Mouse (Mus musculus) limb, embryonic 14.5 days (tissue): Measurements from ENCODE around the gene Gramd1b. TPM values are rescaled to one million over a fixed set of nuclear protein-coding genes. Genes with fewer than 3 reads are reported as not detected.
A peak's percentile ranks its signal among the peaks of the same experiment; 100 is the strongest.

Experiments used
- ATAC-seq: fragments of 200-750 bp; cut with Nextera tagmentation; 2 replicates; pipeline ENCODE4 v1.8.0; 2017; ENCODE audit warnings: low read depth, moderate number of reproducible peaks, moderate TSS enrichment; ENCODE audit not compliant: low FRiP score
- DNase-seq: peaks from one replicate; pipeline ENCODE4 v3.0.0-alpha.2; 2015; ENCODE audit warnings: low spot score
- H3K27ac ChIP-seq: fragments of 300-500 bp; sonication (generic); replicated peaks from 2 replicates; pipeline ENCODE4 v1.5.1; 2014; ENCODE audit warnings: low read depth, mild to moderate bottlenecking, low read length, moderate library complexity, mixed read lengths
- H3K27me3 ChIP-seq: fragments of 300-500 bp; sonication (generic); 2 replicates; pipeline ENCODE4 v1.6.1; 2014; ENCODE audit warnings: low read length, mixed read lengths; ENCODE audit not compliant: control insufficient read depth, insufficient read depth
- H3K36me3 ChIP-seq: fragments of 300-500 bp; sonication (generic); 2 replicates; pipeline ENCODE4 v1.6.1; 2014; ENCODE audit warnings: mild to moderate bottlenecking, low read length, moderate library complexity, mixed read lengths; ENCODE audit not compliant: control insufficient read depth, insufficient read depth
- H3K4me1 ChIP-seq: fragments of 300-500 bp; sonication (generic); 2 replicates; pipeline ENCODE4 v1.6.1; 2014; ENCODE audit warnings: antibody characterized with exemption, low read length, mixed read lengths; ENCODE audit not compliant: control insufficient read depth, insufficient read depth
- H3K4me2 ChIP-seq: fragments of 300-500 bp; sonication (generic); replicated peaks from 2 replicates; pipeline ENCODE4 v1.6.1; 2014; ENCODE audit warnings: low read depth, mild to moderate bottlenecking, low read length, moderate library complexity; ENCODE audit not compliant: severe bottlenecking
- H3K4me3 ChIP-seq: fragments of 300-500 bp; sonication (generic); replicated peaks from 2 replicates; pipeline ENCODE4 v1.5.1; 2014; ENCODE audit warnings: low read length
- H3K9ac ChIP-seq: fragments of 300-500 bp; sonication (generic); 2 replicates; pipeline ENCODE4 v1.6.1; 2014; ENCODE audit warnings: mild to moderate bottlenecking, low read depth, low read length, moderate library complexity; ENCODE audit not compliant: severe bottlenecking
- H3K9me3 ChIP-seq: fragments of 300-500 bp; sonication (generic); 2 replicates; pipeline ENCODE4 v1.6.1; 2016; ENCODE audit warnings: low read length; ENCODE audit not compliant: control insufficient read depth
- POLR2A ChIP-seq: fragments of 200-500 bp; IDR thresholded peaks from 2 replicates; pipeline ENCODE4 v1.8.0; 2012; ENCODE audit warnings: inconsistent platforms, mild to moderate bottlenecking, moderate library complexity, borderline replicate concordance; ENCODE audit not compliant: insufficient read depth, insufficient read length; ENCODE audit errors: extremely low read depth
- WGBS: fragments of 180-500 bp; shearing (Covaris S2); extraction: QIAGEN DNeasy Blood & Tissue Kit; methylation state at CpG from one replicate; pipeline ENCODE4 v1.1.7; 2014; 5-methylcytosine and 5-hydroxymethylcytosine counted together
- polyA plus RNA-seq, 2 experiments: library from polyadenylated mRNA; depleted of rRNA in 1 of 2; stranded (reverse) in 1 of 2; unstranded in 1 of 2; fragments of >200 nt; fragmentation: Nextera tagmentation in 1 of 2; extraction: Ambion mirVana in 1 of 2; gene quantifications; 2 replicates each; pipeline versions ENCODE4 v1.2.1 to v1.2.3; 2012 to 2014

Gene Gramd1b
- polyA plus RNA-seq, 2 experiments = 3.6 to 11.3 TPM

DNA sequence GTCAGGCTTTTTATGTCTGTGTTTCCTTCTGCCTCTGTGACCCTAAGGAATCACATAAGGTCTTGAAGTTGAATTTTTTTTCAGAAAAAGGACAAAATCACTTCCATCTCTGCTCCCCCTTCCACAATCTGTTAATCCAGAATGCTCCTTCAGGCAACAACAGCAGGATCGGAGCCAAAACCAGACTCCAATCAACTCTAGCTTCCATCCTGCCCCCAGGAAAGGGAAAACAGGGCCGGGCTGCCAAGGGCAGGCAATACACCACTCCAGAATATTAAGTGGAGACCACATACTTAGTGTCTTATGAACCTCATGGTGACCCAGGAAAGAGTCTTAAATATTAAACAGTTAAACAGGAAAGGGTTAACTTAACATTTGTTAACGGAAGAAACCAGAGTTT lies 148.7 kb downstream of the Gramd1b start:
- DNase-seq = no peak
- Histone ChIP-seq H3K9ac (no peak overlapping the region), H3K9me3 (no peaks in the 10 kb centered on the region), H3K27me3 (no peaks in the 10 kb centered on the region), H3K4me3 (no peak overlapping the region), H3K36me3 (no peaks in the 10 kb centered on the region), H3K27ac (no peak overlapping the region), H3K4me1 (peaks cover 3% of the 10 kb centered on the region; the same call in 1 of the 2 replicates), H3K4me2 (no peak overlapping the region)
- no peak for TF ChIP-seq POLR2A
- ATAC-seq = no peak
- WGBS = 68% methylated on average over 3 of the region's 3 CpGs

DNA sequence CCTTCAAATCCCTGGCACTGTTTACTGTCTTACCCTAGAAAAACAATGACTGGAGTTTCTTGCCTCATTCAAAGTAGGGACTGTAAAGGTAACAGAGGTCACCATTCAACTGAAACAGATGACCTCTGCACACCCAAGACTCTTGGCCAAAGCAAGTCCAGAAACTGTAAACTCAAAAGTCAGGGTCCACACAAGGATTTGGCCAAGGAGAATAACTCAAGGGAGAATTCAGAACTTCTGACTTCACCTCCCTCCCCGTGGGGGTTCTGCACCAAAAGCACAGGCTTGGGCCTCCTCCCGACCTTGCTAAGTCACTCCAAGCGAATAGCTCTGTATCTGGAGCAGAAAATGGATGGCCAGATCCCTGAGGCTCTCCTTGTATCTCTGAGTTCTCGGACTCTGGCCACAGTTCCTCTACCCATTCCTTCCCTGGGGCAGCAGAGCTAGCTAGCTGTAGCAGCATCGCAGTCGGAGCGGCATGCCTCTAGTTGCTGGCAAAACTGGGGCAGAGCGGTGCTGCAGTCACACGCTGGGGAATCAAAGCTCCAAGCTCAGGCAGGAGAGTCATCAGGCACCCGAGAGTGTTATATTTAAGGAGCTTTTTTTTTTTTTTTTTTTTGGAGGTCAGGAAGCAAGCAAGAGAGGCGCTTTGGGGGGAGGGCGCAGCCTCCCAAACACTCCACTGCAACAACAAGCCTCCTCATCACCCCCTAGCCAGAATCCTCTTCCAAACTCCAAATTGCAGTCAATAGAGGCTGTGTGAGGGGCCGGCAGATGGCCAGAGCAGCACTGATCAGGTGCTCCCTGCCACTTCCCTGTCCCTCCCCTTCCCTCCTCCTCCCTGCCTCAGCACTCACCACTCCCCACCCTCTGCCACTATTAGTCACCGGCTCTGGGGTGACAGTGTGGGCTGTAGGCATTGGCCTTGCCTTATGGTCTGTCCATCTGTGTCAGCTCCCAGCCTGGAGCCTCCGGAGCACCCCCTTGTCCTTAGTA lies 149.5 kb downstream of the Gramd1b start:
- Histone ChIP-seq H3K27me3 (no peaks in the 10 kb centered on the region), H3K9me3 (no peaks in the 10 kb centered on the region), H3K36me3 (no peaks in the 10 kb centered on the region), H3K4me2 (no peak overlapping the region), H3K4me3 (no peak overlapping the region), H3K27ac (no peak overlapping the region), H3K9ac (no peak overlapping the region), H3K4me1 (peaks cover 3% of the 10 kb centered on the region; the same call in 1 of the 2 replicates)
- no peak for TF ChIP-seq POLR2A
- ATAC-seq (no peak), DNase-seq (no peak)
- WGBS = 20% methylated on average over 15 of the region's 15 CpGs

DNA sequence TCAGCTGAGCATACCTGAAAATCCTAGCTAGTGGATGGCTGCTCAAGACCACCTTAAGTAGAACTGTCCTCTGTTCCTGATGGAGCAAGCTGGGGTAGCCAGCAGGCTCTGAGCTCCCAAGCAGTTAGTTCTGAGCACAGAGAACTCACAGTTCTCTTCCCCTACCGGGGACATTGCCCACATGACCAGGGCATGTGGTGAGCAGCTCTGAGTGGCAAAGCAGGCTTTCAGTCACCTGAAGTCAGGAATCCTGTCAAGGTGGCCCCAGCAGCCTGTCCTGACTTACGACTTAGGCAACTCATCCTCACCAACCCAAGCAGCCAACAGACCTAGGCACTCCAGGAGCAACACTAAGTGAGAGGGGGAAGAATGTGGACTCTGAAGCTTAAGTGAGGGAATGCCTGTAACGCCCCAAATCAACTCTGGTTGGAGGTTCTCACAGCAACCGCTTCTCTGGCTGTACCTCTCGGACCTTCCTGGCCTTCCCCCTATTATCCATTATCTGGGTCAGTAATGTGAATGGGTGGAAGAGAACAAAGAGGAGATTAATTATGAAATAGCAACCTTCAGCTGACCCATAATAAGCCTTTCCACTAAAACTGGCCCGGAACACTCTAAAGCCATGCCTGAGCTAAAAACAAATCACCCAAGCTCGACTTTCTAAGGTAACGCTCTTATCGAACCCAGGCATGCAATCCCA lies 154.3 kb downstream of the Gramd1b start:
- 72% methylated on average over 9 of the region's 9 CpGs for WGBS
- H3K9ac ChIP-seq = no peak overlapping the region
- no peak overlapping the region for H3K4me2 ChIP-seq
- no peak for TF ChIP-seq POLR2A
- no peak overlapping the region for H3K4me3 ChIP-seq
- H3K36me3 ChIP-seq = no peaks in the 10 kb centered on the region
- H3K9me3 ChIP-seq = no peaks in the 10 kb centered on the region
- peaks cover 9% of the 10 kb centered on the region for H3K4me1 ChIP-seq
- H3K27ac ChIP-seq = no peak overlapping the region
- no peak for ATAC-seq
- H3K27me3 ChIP-seq = no peaks in the 10 kb centered on the region
- no peak for DNase-seq

DNA sequence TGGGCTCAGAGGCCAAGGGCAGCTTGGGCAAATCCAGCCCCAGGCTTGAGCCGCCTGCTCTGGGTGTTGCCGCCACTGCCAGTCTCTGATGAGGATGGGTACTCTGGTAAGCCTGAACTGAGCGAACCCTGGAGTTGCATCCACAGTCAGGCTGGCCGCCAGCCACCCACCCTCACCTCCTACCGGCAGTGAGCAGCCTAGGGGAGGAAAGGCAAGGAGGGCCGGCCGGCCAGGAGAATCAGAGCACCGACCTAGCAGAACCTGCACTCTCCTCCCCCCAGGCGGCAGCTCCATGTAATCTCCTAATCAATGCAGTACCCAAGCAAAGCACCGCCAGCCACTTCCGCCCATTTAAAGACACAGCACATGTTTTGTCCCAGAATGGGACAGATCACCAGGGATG lies 155.0 kb downstream of the Gramd1b start:
- TF ChIP-seq POLR2A = no peak
- DNase-seq = no peak

DNA sequence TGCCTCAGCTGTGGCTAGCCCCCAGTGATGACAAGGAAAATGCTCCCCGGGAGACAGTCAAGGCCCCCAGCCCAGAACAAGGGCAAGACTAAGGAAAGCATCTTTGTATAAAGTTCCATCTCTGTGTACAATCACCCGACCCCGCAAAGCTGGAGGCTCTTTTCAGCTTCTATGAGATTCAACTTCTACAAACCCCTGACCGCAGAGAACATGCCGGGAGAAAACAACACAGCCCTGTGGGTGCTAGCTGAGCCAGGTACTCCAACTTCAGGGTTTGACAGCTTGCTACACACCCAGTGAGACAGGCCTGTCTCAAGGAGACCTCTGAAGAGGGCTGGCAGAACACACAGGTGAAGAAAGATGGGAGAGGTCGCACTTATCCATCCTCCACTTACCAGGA lies 155.7 kb downstream of the Gramd1b start:
- DNase-seq = no peak

More for the DNA sequence above, 155.0 kb downstream of the Gramd1b start:
- Histone ChIP-seq H3K4me1 (peaks cover 6% of the 10 kb centered on the region), H3K4me3 (no peak overlapping the region), H3K9me3 (no peaks in the 10 kb centered on the region), H3K27me3 (no peaks in the 10 kb centered on the region), H3K36me3 (no peaks in the 10 kb centered on the region), H3K9ac (no peak overlapping the region), H3K4me2 (peak overlapping the region; percentile 31; the same call in 1 of the 2 replicates), H3K27ac (no peak overlapping the region)
- no peak for ATAC-seq
- 19% methylated on average over 9 of the region's 11 CpGs for WGBS

More for the DNA sequence above, 155.7 kb downstream of the Gramd1b start:
- Histone ChIP-seq H3K36me3 (no peaks in the 10 kb centered on the region), H3K9ac (no peak overlapping the region), H3K4me2 (no peak overlapping the region), H3K9me3 (no peaks in the 10 kb centered on the region), H3K4me1 (peaks cover 6% of the 10 kb centered on the region), H3K27ac (no peak overlapping the region), H3K27me3 (no peaks in the 10 kb centered on the region), H3K4me3 (no peak overlapping the region)
- 80% methylated on average over 6 of the region's 6 CpGs for WGBS
- ATAC-seq = no peak
- no peak for TF ChIP-seq POLR2A
